Mouse (Mus musculus): ENCODE results near the gene Tmem203. TPM values are rescaled to one million over a fixed set of nuclear protein-coding genes. Genes with fewer than 3 reads are reported as not detected.
A peak's percentile ranks its signal among the peaks of the same experiment; 100 is the strongest.

Tmem203 gene
- total RNA-seq, 2 experiments from 2014 or later = 34.3 to 38.0 TPM

DNA sequence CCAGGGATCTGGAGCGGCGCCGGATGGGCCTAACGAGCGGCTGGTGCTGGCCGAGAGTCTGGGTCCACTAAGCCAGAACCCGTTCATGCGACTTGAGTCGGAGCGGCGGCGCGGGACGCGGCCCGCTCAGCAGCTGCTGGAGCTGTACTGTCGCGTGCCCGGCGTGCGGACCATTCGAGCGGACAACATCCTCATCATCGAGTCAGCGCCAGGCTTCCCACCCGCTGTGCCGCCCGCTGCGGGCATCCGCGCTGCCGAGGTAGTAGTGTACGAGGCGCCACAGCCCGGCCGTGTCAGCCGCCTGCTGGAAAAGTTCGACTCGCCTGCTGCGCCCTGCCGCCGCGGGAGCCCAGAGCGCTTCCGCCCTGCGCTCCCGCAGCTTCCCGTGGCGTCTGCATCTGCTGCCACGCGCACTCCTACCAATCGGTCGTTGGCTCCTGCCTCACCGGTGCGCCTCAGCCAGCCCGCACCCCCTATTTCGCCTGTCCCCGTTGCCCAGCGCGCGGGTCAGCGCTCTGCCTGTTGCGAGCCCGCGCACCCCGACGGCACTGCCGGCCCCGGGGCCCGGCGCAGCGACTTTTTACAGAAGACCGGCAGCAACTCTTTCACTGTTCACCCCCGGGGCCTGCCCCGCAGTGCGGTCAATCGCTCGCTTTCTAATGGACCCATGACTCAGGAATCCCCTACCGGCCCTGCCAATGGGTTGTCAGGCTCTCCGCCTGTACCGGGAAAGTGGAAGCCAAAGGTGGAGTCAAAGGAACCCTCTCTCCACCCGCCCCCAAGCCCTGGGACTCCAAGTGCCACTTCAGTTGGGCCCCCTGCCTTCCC, 7.8 kb downstream of the Tmem203 start:
- no peak for DNase-seq (ENCODE audit: low spot score in 2 of 2)

DNA sequence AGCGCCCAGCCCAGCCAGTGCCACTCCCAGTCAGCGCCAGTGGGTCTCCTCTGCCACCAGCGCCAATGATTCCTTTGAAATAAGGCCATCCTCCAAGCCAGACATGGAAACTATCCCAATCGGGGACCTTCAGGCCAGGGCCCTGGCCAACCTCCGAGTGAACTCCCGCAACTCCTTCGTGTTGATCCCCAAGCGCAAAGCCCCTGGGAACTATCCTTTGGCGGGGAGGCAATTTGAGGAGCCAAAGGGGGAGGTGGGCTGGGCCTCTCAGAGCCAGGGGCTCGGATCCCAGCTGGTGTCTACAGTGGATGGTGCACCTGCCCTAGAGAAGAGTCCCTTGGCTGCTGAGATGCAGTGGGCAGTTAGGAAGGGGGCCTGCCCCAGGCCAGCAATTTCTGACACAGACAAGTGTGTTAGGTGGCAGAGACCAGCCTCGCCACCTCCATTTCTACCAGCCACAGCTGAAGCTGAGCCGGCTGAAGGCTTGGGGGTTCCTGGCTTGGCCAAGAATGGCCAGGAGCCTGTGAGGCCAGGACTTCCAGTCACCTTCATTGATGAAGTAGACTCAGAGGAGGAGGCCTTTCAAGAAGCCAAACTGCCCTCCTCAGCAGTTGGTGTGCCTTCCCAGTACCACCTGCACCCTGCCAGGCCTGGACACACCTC, 8.5 kb downstream of the Tmem203 start:
- DNase-seq (ENCODE audit: low spot score in 2 of 2) = no peak

DNA sequence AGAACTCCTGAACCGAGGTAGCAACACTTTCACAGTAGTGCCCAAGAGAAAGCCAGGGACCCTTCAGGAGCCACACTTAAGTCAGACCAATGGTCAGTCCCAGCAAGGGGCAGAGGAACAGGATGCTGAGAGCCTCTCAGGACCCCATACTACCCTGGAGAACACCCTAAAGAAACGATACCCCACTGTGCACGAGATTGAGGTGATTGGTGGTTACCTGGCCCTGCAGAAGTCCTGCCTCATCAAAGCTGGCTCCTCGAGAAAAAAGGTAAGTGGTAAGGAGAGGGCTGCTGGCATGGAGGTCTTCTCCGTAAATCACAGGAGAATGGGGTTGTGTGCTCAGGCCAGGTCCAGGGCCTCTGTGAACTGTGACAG, 9.0 kb downstream of the Tmem203 start:
- no peak for DNase-seq (ENCODE audit: low spot score in 2 of 2)

DNA sequence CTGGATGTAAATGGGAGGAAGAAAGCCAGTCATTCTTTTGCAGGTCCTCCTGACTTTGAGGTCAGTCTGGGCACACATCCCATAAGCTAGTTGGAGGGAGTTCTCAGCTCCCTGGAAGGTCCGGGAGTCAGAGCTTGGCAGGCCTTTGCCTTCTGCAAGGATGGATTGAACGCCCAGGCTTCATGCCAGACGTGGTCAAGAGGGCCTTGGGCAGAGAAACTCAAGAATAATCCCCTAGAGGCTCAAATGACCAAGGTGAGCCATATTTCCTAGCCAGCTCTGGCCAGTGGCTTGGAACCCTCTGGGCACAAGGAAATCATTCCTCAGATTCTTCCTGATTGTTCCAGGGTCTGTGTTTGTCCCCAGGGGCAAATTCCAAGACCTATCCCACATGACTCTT, 9.6 kb downstream of the Tmem203 start:
- no peak for DNase-seq (ENCODE audit: low spot score in 2 of 2)

DNA sequence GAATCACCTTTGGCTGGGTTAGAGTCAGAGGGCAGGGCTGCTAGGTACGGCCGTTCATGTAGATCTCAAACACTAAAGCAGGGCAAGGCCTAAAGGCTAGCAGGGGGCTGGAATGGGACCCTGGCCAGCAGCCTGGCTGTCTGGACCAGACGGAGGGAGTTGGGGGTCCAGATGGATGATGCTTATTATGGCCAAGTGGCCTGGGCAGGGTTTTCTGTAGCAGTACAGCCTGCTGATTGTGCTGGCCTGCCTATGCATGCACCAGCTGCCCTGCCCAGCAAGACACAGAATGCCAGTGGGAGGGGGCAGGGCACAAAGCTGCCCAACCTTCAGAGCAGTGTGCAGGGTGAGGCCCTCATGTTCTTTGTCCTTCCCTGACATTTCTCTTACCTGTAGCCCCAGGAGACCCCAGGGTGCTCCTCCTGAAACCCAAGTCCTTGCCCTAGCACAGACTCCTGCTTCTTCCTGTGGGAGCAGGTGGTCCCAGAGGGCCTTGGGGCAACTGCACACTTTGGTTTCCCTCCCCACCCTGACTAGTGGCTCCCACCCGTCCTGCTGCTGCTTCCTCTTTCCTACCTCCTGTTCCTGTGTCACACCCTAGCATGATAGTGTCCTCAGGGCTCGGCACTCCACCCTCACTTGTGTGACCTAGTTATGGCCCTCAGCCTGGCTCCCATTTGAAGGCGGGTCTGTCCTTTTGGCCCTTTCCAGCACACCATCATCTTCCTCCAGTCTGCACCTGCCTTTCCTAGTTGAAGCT, 10.8 kb downstream of the Tmem203 start:
- DNase-seq (ENCODE audit: low spot score in 2 of 2) = peak in 1 of 2 experiments; percentile 52

DNA sequence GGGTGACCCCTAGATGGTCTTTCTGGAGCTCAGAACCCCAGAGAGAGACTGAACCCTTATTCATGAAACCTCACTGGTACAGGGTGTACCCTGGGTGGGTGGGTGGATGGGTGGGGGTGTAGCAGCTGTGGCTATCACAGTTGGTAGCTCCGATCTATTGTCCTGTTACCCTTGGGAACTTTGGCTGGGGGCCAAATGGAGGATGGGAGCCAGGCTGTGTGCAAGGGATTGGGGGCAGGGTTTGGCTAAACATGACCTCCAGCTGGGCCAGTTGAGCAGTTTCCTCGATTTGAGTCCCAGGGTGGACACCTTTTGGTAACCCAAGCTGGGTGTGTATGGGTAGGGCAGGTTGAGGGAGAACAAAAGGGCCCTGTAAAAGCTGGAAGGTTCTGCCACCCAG, 11.5 kb downstream of the Tmem203 start:
- DNase-seq (ENCODE audit: low spot score in 2 of 2) = peak in 1 of 2 experiments; percentile 65

DNA sequence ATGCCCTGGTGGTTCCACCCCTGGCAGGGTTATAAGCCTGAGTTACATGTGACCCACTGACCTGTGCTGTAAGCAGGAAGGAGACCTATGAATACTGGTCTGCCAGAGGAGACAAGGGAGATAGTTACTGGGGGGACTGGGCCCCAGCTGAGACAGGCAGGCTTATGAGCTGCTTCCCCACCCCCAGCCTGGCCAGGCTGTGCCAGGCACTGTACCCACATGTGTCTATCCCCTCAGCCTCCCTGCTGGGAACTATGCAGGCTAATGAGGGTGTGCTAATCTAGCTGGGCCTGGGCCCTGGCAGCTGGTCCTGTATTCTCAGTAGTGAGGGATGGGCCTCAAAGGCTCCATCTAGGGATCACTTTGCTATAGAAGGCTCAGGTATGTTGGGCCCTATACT, 12.0 kb downstream of the Tmem203 start:
- DNase-seq (ENCODE audit: low spot score in 2 of 2) = peak in 1 of 2 experiments; percentile 52

DNA sequence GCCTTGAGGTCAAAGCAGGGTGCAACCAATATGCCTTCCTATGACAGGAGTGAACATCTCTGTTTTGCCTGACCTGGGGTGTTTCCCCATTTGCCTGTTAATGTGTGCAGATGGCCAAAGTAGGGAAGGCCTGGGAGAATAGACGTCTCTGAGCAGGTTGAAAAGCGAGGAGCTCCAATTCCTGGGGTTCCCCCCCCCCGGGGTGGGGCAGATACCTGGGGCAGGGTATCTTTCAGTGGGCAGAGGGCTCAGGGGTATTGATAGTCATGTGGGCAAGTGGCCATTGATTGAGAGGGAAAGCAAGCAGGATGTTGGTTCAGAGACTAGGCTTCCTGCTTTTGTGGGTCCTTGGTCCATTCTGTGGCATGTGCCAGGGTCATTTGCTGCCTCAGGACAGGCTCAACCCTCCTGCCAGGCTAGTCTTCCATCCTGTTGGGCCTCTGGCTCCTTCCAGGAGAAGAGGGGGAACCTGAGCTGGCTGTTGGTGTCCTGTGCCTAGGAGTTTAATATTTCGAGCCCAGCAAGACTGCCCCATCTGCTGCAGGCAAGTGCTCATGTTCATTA, 12.6 kb downstream of the Tmem203 start:
- DNase-seq (ENCODE audit: low spot score in 2 of 2) = no peak

DNA sequence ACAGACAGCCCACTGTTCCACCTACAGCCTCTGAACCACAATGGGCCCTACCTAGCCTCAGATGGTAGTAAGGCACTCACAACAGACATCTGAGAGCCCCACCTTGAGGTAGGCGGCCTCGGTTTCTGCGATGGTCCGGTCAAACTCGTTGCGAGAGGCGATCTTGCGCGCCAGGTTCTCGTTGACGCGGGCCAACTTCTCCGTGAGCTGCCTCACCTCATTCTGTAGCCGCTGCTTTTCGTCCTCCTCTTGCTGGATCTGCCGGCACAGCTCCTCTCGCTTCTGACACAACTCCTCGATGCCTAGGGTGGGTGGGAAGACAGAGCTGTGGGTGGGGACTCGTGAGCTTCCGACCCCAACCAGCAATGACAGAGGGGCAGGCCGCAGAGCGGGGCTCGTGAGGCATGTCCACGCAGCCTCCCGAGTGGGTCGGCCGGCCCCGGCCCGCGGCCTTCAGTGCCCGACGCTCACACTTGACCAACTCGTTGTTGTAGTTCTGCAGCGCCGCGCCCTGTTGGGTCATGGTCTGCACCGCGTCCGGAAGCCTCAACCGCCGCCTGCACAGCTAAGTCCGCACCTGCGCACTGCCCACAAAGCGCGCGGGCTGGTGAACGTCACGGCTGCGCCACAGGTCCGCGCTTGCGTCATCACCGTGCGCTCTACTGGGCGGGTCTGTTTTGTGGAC, 16.7 kb downstream of the Tmem203 start, which contains the start of the genes Ssna1 and Anapc2:
TSS of gene Ssna1 (minus strand) at position 612 of the 685 bp plus-strand sequence.
TSS of gene Anapc2 (plus strand) at position 652 of the 685 bp plus-strand sequence.
- peak; percentile 96 to 98 for DNase-seq (ENCODE audit: low spot score in 2 of 2)

DNA sequence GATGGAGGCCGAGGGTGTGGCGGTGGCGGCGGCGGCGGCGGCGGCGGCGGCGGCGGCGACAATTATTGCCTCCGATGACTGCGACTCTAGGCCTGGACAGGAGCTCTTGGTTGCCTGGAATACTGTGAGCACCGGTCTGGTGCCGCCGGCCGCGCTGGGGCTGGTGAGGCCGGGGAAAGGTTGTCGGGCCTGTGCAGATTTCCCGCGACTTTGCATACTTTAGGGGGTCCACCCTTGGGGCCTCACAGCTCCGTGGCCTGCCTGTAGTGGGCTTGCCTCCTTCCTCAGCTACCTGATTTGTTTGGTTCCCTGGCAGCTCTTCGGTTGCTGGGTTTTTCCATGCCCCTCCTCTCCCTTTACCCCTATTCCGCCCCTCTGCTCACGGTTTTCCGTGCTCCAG, 17.3 kb downstream of the Tmem203 start:
- DNase-seq (ENCODE audit: low spot score in 2 of 2) = no peak

DNA sequence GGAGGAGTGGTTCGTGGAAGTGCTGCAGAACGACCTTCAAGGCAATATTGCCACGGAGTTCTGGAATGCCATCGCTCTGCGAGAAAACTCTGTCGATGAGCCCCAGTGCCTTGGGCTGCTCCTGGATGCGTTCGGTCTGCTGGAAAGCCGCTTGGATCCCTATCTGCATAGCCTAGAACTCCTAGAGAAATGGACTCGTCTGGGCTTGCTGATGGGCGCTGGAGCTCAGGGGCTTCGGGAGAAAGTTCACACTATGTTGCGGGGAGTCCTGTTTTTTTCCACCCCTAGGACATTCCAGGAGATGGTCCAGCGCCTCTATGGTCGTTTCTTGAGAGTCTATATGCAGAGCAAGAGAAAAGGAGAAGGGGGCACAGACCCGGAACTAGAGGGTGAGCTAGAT, 17.8 kb downstream of the Tmem203 start:
- DNase-seq (ENCODE audit: low spot score in 2 of 2) = no peak

DNA sequence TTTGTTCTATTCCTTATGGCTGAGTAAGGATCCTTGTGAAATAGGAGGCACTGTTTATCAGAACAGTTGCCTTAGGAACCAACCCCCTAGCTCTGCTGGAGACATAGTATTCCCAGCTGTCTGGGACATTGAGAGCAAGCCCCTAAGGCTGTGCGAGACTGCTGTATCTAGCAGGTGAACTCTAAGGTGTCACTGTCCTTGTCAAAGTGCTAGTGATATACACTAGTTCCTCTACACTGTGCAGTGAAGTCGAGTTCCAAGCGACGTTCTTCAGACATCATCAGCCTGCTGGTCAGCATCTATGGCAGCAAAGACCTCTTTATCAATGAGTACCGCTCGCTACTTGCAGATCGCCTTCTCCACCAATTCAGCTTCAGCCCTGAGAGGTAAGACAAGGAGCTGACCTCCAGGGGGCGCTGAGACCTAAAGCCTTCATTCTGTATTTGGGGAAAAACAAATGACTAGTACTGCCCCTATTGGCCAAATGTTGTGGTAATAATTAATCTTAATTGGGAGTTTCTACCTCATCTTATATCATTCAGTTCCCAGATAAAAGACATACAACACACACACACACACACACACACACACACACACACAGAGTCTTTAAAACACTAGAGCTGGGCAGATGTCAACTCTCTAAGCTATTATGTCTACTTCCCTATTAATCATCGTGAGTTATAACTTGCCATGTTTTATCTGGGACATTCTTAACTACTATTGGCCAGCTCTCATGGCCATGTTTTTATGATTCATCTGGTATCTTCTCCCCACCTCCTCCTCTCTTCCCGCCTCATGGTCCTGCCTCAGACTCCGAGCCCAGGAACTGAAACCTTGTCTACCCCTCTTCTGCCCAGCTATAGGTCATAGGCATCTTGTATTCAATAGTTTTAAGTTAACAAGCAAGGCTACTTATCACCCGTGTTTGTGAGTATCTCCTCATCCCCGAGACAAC, 24.0 kb downstream of the Tmem203 start:
- peak; percentile 77 to 89 for DNase-seq (ENCODE audit: low spot score in 2 of 2)

DNA sequence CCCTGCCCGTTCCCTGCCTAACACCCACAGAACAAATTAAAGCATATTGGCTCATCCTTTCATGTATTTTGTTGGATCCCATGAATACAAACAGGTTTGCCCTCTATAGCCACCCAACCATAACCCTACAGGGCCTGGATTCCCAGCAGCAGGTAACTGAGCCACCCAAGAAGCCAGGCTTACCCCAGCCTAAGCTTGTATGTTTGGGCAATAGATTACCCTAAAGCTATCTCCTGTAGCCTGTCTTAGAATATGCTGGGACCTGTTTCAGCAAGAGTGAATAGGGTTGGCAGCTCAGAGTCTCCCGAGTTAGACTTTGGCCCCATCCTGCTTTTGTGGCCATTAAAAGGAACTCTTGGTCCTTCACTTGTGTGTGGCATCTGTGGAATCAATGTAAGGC, 30.3 kb downstream of the Tmem203 start:
- no peak for DNase-seq (ENCODE audit: low spot score in 2 of 2)

DNA sequence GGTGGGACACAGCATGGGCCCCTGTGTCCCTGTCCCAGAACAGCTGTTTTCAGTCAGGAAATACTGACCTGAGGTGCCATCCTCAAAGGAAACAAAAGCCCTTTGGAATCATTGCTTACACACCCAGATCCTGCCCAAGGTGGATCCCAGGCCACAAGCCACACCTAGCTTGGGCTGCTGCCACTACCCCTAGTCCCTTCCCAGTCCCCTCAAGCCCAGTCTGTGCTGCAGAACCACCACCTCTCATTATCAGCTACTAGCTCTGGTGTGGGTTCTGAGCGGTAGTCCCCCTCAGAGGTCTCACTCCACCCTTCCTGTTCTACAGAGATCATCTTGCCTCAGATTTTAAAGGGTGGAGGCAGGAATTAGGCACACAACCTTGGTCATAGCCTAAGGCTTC, 31.1 kb downstream of the Tmem203 start:
- no peak for DNase-seq (ENCODE audit: low spot score in 2 of 2)

DNA sequence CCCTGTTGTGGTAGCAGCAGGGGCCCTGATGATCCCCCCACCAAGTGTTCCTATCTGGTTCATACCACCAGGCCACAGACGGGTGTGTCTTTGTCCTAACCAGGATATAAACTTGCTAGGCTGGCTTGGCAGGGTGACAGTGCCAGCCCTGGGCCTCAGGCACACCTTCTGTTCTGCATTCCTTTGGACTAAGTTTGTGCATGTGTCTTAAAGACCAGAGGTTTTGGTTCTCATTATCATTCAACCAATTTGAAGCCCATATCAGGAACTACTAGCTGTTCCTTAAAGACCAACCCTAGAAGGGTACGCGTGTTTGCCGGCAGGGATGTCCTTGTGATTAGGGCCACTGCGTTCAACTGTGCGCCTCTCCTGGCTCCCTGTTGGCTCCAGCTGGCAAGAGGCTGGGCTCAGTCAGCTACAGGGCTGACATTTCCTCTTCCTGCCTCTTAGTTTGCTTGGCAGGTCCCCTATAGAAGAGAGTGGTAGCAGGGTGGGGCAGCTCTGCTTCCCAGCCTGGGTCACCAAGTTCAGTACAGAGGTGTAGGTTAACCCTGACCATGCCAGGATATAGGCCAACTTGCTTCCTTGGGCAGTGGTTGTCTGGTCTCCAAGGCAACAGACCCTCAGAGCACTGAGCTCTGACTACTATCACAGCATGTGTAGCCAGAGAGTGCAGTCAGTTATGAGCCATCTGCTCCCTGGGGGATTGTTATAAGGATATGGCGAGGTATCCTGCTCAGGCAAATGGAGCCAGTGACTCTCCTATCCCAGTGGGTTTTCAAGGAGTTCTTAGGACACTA, 31.8 kb downstream of the Tmem203 start:
- peak; percentile 59 to 71 for DNase-seq (ENCODE audit: low spot score in 2 of 2)

DNA sequence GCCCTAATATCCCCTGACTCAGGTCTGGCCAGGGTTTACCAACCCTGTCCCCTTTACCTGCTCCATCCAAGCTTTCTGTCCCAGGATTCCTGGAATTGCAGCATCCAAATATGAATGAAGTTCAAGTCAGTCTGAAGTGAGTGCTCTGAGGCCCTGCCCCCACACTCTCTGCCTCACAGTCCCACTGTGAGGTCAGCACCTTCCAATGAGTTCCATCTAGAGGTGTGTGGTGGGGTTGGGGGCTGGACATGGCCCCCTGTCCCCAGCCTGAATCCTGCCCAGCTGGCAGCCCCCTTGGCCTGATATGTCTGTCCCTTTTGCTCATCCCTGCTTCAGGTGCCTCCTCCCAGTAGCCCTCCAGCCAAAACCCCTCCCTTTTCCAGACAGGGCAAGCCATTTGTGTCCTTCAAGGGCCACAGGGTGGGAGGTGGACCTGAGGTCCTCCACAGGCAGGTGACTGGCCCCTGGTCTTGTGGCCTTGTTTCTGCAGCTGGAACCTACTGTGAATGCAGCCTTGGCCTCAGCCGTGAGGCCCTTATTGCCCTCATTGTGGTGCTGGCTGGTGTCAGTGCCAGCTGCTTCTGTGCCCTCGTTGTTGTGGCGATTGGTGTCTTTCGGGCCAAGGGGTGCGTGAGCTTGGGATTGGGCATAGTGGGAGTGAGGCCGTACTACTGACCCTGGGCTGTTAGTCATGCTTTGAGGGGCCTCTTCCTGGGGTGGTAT, 32.8 kb downstream of the Tmem203 start, which contains the start of gene Tmem210:
TSS of gene Tmem210 (plus strand) at position 219 of the 723 bp plus-strand sequence.
- DNase-seq (ENCODE audit: low spot score in 2 of 2) = no peak

DNA sequence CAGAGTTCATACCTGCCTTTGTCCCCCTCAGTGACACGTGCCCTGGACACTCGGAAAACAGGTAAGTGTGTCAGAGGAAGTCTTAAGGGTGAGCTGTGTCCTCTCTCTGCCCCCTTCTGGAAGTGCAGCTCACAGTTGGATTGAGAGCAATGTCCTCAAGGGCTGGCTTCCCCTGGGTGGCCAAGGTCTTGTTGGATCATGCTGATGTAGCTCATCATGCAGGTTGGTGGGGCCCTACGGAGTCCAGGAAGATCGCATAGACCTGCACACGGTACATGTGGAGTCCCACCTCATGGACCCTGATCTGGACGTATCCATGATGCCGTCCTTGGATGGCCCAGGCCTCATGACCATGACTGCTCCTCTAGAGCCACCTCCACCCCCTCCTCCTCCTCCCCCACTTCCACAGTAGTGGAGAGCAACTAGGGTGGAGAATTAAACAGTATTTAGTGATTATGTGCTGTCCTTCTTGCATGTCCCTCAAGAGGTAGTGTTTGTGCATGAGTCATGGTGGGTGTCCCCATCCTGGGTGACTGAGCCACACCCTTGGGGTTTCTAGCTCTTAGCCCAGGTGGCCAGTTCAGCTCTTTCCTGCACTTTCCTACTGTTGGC, 33.6 kb downstream of the Tmem203 start:
- no peak for DNase-seq (ENCODE audit: low spot score in 2 of 2)

DNA sequence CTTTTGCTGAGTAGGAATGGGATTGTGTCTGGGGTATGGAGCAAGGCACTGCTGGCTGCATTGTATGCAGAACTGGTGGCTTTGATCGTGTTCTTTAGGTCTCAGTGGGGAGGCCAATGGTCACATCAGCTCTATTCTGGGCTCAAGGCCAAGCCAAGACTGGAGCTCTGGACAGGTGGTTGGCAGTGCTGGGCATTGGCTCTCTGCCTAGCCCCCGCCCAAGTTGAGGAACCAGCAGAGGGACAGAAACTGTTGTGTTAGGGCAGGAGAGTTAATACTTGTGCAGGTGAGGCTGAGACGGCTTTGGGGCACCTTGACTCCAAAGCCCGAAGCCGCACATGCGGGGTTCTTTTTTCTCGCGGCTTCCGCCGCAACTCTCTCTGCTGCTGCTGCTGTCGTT, 34.4 kb downstream of the Tmem203 start, which contains the start of gene Lrrc26:
TSS of gene Lrrc26 (plus strand) at position 265 of the 400 bp plus-strand sequence.
- peak in 1 of 2 experiments; percentile 37 for DNase-seq (ENCODE audit: low spot score in 2 of 2)

Data from layer of hippocampus, postnatal 14 days (tissue).